Mouse (Mus musculus) lung, embryonic 16.5 days (tissue): ENCODE results near the gene Ctc1. TPM values are rescaled to one million over a fixed set of nuclear protein-coding genes. Genes with fewer than 3 reads are reported as not detected.

Experiments
- ATAC-seq: fragments of 200-750 bp; cut with Nextera tagmentation; 2 replicates; pipeline ENCODE4 v1.8.0; 2017; ENCODE audit warnings: low read depth, mild to moderate bottlenecking, moderate library complexity
- H3K27ac ChIP-seq: fragments of 300-500 bp; sonication (generic); 2 replicates; pipeline ENCODE4 v1.5.1; 2014; ENCODE audit warnings: mild to moderate bottlenecking, control low read depth, low read length
- H3K27me3 ChIP-seq: fragments of 300-500 bp; sonication (generic); 2 replicates; pipeline ENCODE4 v1.6.1; 2014; ENCODE audit warnings: low read depth, low read length, mixed read lengths; ENCODE audit not compliant: control insufficient read depth, insufficient read depth
- H3K36me3 ChIP-seq: fragments of 300-500 bp; sonication (generic); 2 replicates; pipeline ENCODE4 v1.6.1; 2014; ENCODE audit warnings: low read length; ENCODE audit not compliant: control insufficient read depth, insufficient read depth
- H3K4me1 ChIP-seq: fragments of 300-500 bp; sonication (generic); replicated peaks from 2 replicates; pipeline ENCODE4 v1.6.1; 2014; ENCODE audit warnings: low read length, mixed read lengths; ENCODE audit not compliant: control insufficient read depth, insufficient read depth
- H3K4me2 ChIP-seq: fragments of 300-500 bp; sonication (generic); 2 replicates; pipeline ENCODE4 v1.6.1; 2014; ENCODE audit warnings: low read depth, low read length, control low read depth
- H3K4me3 ChIP-seq: fragments of 300-500 bp; sonication (generic); 2 replicates; pipeline ENCODE4 v1.5.1; 2014; ENCODE audit warnings: mild to moderate bottlenecking, low read length, control low read depth
- H3K9ac ChIP-seq: fragments of 300-500 bp; sonication (generic); 2 replicates; pipeline ENCODE4 v1.6.1; 2014; ENCODE audit warnings: low read length, control low read depth
- H3K9me3 ChIP-seq: fragments of 300-500 bp; sonication (generic); 2 replicates; pipeline ENCODE4 v1.6.1; 2016; ENCODE audit warnings: low read length; ENCODE audit not compliant: control insufficient read depth
- WGBS: fragments of 180-500 bp; shearing (Covaris S2); extraction: QIAGEN DNeasy Blood & Tissue Kit; methylation state at CpG from one replicate; pipeline ENCODE4 v1.1.7; 2014; 5-methylcytosine and 5-hydroxymethylcytosine counted together
- polyA plus RNA-seq: library from polyadenylated mRNA; unstranded; fragments of >200 nt; fragmentation: Nextera tagmentation; extraction: Ambion mirVana; gene quantifications from 2 replicates; pipeline ENCODE4 v1.2.1, GENCODE M21; 2015

Gene Ctc1
- polyA plus RNA-seq, 1 experiment from 2014 or later: 53.3 TPM

- peak overlapping the region; percentile 83 for H3K9ac ChIP-seq
- H3K4me2 ChIP-seq: peak overlapping the region; percentile 76
- peaks cover 10% of the 10 kb centered on the region for H3K4me1 ChIP-seq
- H3K9me3 ChIP-seq: no peaks in the 10 kb centered on the region
- H3K27ac ChIP-seq: no peak overlapping the region
- 53% methylated on average over 3 of the region's 3 CpGs for WGBS
- no peaks in the 10 kb centered on the region for H3K27me3 ChIP-seq
- H3K4me3 ChIP-seq: peak overlapping the region; percentile 70
- ATAC-seq: no peak
- peaks cover under 1% of the 10 kb centered on the region for H3K36me3 ChIP-seq
Observed at GRCm38 (mm10) chr11:69016755-69017154, 1.0 kb downstream of the Ctc1 start.

GRCm38 (mm10) chr11:69020691-69021090 is 5.0 kb downstream of the Ctc1 start:
- Histone ChIP-seq H3K4me3 (no peak overlapping the region), H3K36me3 (peaks cover 36% of the 10 kb centered on the region), H3K9me3 (no peaks in the 10 kb centered on the region), H3K27ac (no peak overlapping the region), H3K4me2 (no peak overlapping the region), H3K27me3 (no peaks in the 10 kb centered on the region), H3K4me1 (peaks cover 8% of the 10 kb centered on the region), H3K9ac (no peak overlapping the region)
- ATAC-seq: no peak

- no peaks in the 10 kb centered on the region for H3K4me1 ChIP-seq
- 91% methylated on average over 3 of the region's 3 CpGs for WGBS
- H3K27me3 ChIP-seq: no peaks in the 10 kb centered on the region
- H3K27ac ChIP-seq: no peak overlapping the region
- H3K9ac ChIP-seq: no peak overlapping the region
- H3K36me3 ChIP-seq: peaks cover 82% of the 10 kb centered on the region
- H3K4me2 ChIP-seq: no peak overlapping the region
- no peak for ATAC-seq
- no peak overlapping the region for H3K4me3 ChIP-seq
- H3K9me3 ChIP-seq: no peaks in the 10 kb centered on the region
Observed at GRCm38 (mm10) chr11:69026562-69026961, 10.9 kb downstream of the Ctc1 start.

DNA sequence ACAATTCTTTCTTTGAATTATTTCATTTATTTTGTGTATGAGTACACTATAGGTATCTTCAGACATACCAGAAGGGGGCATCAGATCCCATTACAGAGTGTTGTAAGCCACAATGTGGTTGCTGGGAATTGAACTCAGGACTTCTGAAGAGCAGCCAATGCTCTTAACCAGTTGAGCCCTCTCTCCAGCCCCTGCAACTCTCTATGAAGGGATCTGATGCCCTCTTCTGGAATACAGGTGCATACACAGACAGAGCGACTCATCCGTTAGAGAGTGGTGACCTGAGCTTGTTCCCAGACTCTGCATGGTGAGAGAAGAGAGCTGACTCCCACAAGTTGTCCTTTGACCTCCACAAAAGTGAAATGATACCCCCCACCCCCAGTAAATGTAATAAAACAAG is 13.1 kb downstream of the Ctc1 start:
- Histone ChIP-seq H3K4me1 (no peaks in the 10 kb centered on the region), H3K36me3 (peaks cover 78% of the 10 kb centered on the region), H3K4me2 (no peak overlapping the region), H3K4me3 (no peak overlapping the region), H3K9ac (no peak overlapping the region), H3K27me3 (no peaks in the 10 kb centered on the region), H3K27ac (no peak overlapping the region), H3K9me3 (no peaks in the 10 kb centered on the region)
- no peak for ATAC-seq
- 77% methylated on average over 2 of the region's 2 CpGs for WGBS

DNA sequence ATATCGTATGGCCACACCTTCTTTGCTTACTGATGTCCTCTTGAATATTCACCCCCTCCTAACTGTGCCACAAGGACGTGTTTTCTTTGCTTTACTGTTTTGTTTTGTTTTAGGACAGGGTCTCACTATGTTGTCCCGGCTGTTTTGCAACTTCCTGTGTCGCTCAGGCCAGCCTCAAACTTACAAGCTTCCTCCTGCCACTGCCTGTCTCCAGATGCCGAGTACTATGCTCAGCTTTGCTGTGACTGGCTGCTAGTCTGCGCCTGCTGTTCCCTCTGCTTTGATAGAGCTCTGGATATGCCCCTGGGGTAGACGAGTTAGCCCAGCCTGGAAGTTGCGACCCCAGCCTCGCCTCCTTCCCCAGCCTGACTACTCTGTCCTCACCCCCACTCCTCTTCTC is 17.8 kb downstream of the Ctc1 start:
- no peak overlapping the region for H3K9ac ChIP-seq
- H3K9me3 ChIP-seq: no peaks in the 10 kb centered on the region
- H3K27me3 ChIP-seq: no peaks in the 10 kb centered on the region
- H3K4me1 ChIP-seq: peaks cover 10% of the 10 kb centered on the region
- no peak overlapping the region for H3K4me2 ChIP-seq
- no peak overlapping the region for H3K27ac ChIP-seq
- ATAC-seq: no peak
- H3K36me3 ChIP-seq: peaks cover 53% of the 10 kb centered on the region
- H3K4me3 ChIP-seq: no peak overlapping the region
- 73% methylated on average over 9 of the region's 9 CpGs for WGBS

DNA sequence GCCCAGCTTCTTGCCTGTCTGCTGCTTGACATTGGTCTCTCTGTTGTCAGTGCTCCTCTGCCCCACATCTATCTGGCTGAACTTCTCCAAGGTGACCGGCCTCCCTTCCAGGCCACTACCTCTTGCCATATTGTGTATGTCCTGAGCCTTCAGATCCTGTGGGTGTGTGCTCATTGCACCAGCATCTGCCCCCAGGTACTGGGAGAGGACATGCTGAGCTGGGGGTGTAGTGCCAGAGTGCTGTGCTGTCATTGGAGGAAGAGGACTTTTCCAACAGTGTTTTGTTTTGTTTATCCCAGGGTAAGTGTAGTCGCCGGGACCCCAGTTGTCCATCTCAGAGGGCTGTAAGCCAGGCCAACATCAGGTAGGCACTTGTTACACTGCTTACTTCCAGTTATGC is 18.9 kb downstream of the Ctc1 start:
- no peak for ATAC-seq
- H3K4me3 ChIP-seq: no peak overlapping the region
- no peak overlapping the region for H3K9ac ChIP-seq
- 87% methylated on average over 3 of the region's 3 CpGs for WGBS
- H3K27ac ChIP-seq: no peak overlapping the region
- no peaks in the 10 kb centered on the region for H3K27me3 ChIP-seq
- no peak overlapping the region for H3K4me2 ChIP-seq
- H3K36me3 ChIP-seq: peaks cover 46% of the 10 kb centered on the region
- no peaks in the 10 kb centered on the region for H3K9me3 ChIP-seq
- peaks cover 20% of the 10 kb centered on the region for H3K4me1 ChIP-seq

DNA sequence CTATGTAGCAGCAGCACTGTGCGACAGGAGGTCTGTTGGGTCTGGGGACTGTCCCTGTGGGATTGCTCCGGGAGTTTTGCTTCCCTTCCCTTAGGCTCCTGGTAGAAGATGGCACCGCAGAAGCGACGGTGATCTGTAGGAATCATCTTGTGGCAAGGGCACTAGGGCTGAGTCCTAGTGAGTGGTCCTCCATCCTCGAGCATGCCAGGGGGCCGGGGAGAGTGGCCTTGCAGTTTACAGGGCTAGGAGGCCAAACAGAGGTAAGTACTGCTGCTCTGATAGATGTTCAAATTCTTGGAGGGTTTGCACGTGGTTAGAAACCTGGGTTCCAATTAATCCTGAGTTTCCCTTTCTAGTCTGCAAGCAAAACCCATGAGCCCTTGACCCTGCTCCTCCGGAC is 19.7 kb downstream of the Ctc1 start:
- H3K4me3 ChIP-seq: no peak overlapping the region
- no peaks in the 10 kb centered on the region for H3K27me3 ChIP-seq
- peak overlapping the region; percentile 44; the same call in 1 of the 2 replicates for H3K9ac ChIP-seq
- no peak for ATAC-seq
- H3K4me2 ChIP-seq: peak overlapping the region; percentile 47; the same call in 1 of the 2 replicates
- peaks cover 20% of the 10 kb centered on the region for H3K4me1 ChIP-seq
- 76% methylated on average over 9 of the region's 9 CpGs for WGBS
- peaks cover 40% of the 10 kb centered on the region for H3K36me3 ChIP-seq
- no peaks in the 10 kb centered on the region for H3K9me3 ChIP-seq
- H3K27ac ChIP-seq: peak overlapping the region; percentile 78

DNA sequence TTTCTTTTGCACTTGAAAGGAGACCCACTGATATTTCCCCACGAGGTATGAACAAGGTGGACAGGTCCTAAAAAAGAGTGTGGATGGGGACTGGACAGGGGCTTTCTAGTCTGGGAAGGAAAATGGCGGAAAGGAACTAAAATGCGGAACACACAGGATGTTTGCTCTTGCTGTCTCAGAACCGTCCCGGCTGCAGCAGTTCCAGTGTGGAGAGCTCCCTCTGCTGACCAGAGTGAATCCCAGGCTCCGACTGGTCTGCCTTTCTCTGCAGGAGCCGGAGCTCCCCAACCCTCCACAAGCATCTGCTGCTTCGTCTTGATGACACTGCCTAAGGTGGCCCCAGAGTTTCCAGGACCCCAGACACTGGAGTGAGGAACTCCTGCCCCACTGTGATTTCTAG is 20.1 kb downstream of the Ctc1 start:
- 4% methylated on average over 8 of the region's 8 CpGs for WGBS
- Histone ChIP-seq H3K4me1 (peaks cover 20% of the 10 kb centered on the region), H3K4me3 (peak overlapping the region; percentile 75), H3K27ac (peak overlapping the region; percentile 78), H3K9me3 (no peaks in the 10 kb centered on the region), H3K9ac (peak overlapping the region; percentile 44; the same call in 1 of the 2 replicates), H3K4me2 (peak overlapping the region; percentile 47), H3K27me3 (no peaks in the 10 kb centered on the region), H3K36me3 (peaks cover 35% of the 10 kb centered on the region)
- peak; percentile 34 for ATAC-seq

DNA sequence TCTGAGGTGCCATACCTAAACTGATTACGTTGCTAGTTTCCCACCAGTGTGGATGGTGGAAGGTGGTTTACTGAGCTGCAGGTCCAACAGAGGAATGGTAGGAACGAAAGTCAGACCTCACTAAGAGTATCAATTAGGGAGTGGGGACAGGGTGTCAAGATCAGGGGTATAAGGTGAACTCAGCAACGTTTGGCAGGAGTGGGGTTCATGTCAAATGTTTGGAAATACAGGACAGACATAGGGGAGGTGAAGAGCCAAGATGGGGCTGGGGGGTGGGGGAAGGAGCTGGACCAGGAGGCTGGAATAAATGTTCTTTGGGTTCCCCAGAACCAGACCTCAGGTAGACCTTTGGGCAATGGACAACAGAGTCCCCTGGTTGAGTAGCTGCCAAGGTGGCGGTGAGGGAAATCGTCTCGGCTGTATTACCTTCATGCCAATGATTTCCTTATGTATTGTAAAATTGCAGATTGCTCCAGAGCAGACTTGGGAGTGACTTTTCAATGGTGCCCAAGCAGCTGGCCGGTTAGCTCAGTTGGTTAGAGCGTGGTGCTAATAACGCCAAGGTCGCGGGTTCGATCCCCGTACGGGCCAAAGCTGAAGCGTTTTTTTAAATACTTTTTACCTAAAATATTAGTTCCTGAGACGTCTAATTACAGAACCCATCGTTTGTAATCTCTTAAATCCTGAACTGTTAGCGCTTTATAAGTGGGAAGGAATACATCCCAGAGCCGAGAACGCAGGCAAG is 20.9 kb downstream of the Ctc1 start:
- WGBS: 7% methylated on average over 20 of the region's 20 CpGs
- Histone ChIP-seq H3K4me1 (peaks cover 20% of the 10 kb centered on the region), H3K9ac (peak overlapping the region; percentile 78), H3K4me3 (peak overlapping the region; percentile 75), H3K27ac (peak overlapping the region; percentile 83), H3K36me3 (peaks cover 29% of the 10 kb centered on the region), H3K9me3 (no peaks in the 10 kb centered on the region), H3K27me3 (no peaks in the 10 kb centered on the region), H3K4me2 (peak overlapping the region; percentile 65)
- ATAC-seq: peak; percentile 21
